Comparison of ENCODE assay signal across 40 mouse cellular contexts in genomic region chr2:36415591-36415990, GRCm38 (mm10). TPM values are rescaled to one million over a fixed set of nuclear protein-coding genes. Genes with fewer than 3 reads are reported as not detected.
"Had no signal": no experiment of that assay in that cellular context is flagged by ENCODE, and none has a peak within 500 bp of the region (broad histone marks: within the 10 kb centered on the region; RNA-seq: fewer than 3 reads in every experiment).

No protein-coding gene starts in this region.

RNA-seq across cellular contexts. Expression of gene Olfr339, which starts 3.2 kb away (rescaled TPM):
- total RNA-seq: left cerebral cortex, postnatal 10 days; left cerebral cortex, postnatal 14 days; left cerebral cortex, postnatal 25 days; left cerebral cortex, postnatal 36 days; left cerebral cortex, postnatal 4 days; liver, adult 2 months; megakaryocyte progenitor cell, adult 5-6 weeks; megakaryocyte, adult 5-6 weeks; megakaryocyte-erythroid progenitor cell, adult 5-6 weeks; midbrain, postnatal 0 days; monocyte, adult 5-6 weeks had no signal
- polyA plus RNA-seq: limb, embryonic 10.5 days; limb, embryonic 11.5 days; limb, embryonic 12.5 days; limb, embryonic 13.5 days; limb, embryonic 14.5 days; limb, embryonic 15.5 days; liver, adult 2 months; liver, embryonic 11.5 days; liver, embryonic 12.5 days; liver, embryonic 13.5 days; liver, embryonic 14.5 days; liver, embryonic 15.5 days; liver, embryonic 16.5 days; liver, postnatal 0 days; lung, adult 2 months; lung, embryonic 14.5 days; lung, embryonic 15.5 days; lung, embryonic 16.5 days; lung, postnatal 0 days; macrophage; midbrain, embryonic 10.5 days; midbrain, embryonic 11.5 days; midbrain, embryonic 12.5 days; midbrain, embryonic 13.5 days; midbrain, embryonic 14.5 days; midbrain, embryonic 15.5 days; midbrain, embryonic 16.5 days; midbrain, postnatal 0 days; myocyte; neural tube, embryonic 11.5 days; neural tube, embryonic 12.5 days had no signal

RNA-seq across cellular contexts. Expression of gene Olfr340, which starts 36.8 kb away (rescaled TPM):
- total RNA-seq: left cerebral cortex, postnatal 10 days; left cerebral cortex, postnatal 14 days; left cerebral cortex, postnatal 25 days; left cerebral cortex, postnatal 36 days; left cerebral cortex, postnatal 4 days; liver, adult 2 months; megakaryocyte progenitor cell, adult 5-6 weeks; megakaryocyte, adult 5-6 weeks; megakaryocyte-erythroid progenitor cell, adult 5-6 weeks; midbrain, postnatal 0 days; monocyte, adult 5-6 weeks had no signal
- polyA plus RNA-seq: limb, embryonic 10.5 days; limb, embryonic 11.5 days; limb, embryonic 12.5 days; limb, embryonic 13.5 days; limb, embryonic 14.5 days; limb, embryonic 15.5 days; liver, adult 2 months; liver, embryonic 11.5 days; liver, embryonic 12.5 days; liver, embryonic 13.5 days; liver, embryonic 14.5 days; liver, embryonic 15.5 days; liver, embryonic 16.5 days; liver, postnatal 0 days; lung, adult 2 months; lung, embryonic 14.5 days; lung, embryonic 15.5 days; lung, embryonic 16.5 days; lung, postnatal 0 days; macrophage; midbrain, embryonic 10.5 days; midbrain, embryonic 11.5 days; midbrain, embryonic 12.5 days; midbrain, embryonic 13.5 days; midbrain, embryonic 14.5 days; midbrain, embryonic 15.5 days; midbrain, embryonic 16.5 days; midbrain, postnatal 0 days; myocyte; neural tube, embryonic 11.5 days; neural tube, embryonic 12.5 days had no signal

RNA-seq across cellular contexts. Expression of gene Olfr338, which starts 42.3 kb away (rescaled TPM):
- total RNA-seq: left cerebral cortex, postnatal 10 days; left cerebral cortex, postnatal 25 days; left cerebral cortex, postnatal 36 days; left cerebral cortex, postnatal 4 days; liver, adult 2 months; megakaryocyte progenitor cell, adult 5-6 weeks; megakaryocyte, adult 5-6 weeks; megakaryocyte-erythroid progenitor cell, adult 5-6 weeks; midbrain, postnatal 0 days; monocyte, adult 5-6 weeks had no signal
- polyA plus RNA-seq: limb, embryonic 11.5 days; limb, embryonic 12.5 days; limb, embryonic 13.5 days; limb, embryonic 14.5 days; liver, adult 2 months; liver, embryonic 11.5 days; liver, embryonic 12.5 days; liver, embryonic 13.5 days; liver, embryonic 14.5 days; liver, embryonic 15.5 days; liver, embryonic 16.5 days; liver, postnatal 0 days; lung, adult 2 months; lung, embryonic 14.5 days; lung, embryonic 15.5 days; lung, embryonic 16.5 days; lung, postnatal 0 days; macrophage; midbrain, embryonic 10.5 days; midbrain, embryonic 11.5 days; midbrain, embryonic 12.5 days; midbrain, embryonic 13.5 days; midbrain, embryonic 14.5 days; midbrain, embryonic 15.5 days; midbrain, embryonic 16.5 days; midbrain, postnatal 0 days; myocyte; neural tube, embryonic 11.5 days; neural tube, embryonic 12.5 days had no signal
